Mouse (Mus musculus): ENCODE measurements around the gene Rnf133. TPM values are rescaled to one million over a fixed set of nuclear protein-coding genes. Genes with fewer than 3 reads are reported as not detected.
A peak's percentile ranks its signal among the peaks of the same experiment; 100 is the strongest.

Gene Rnf133
- not detected in 2 replicates for polyA plus RNA-seq (2014; fragmentation: Nextera tagmentation; extraction: Ambion mirVana)

- Histone ChIP-seq H3K9me3 (ENCODE audit: control insufficient read depth, low read length) (no peaks in the 10 kb centered on the region), H3K4me2 (ENCODE audit: low read depth, low read length) (no peak within 1 kb of the TSS), H3K27ac (replicated peaks; ENCODE audit: low read depth, low read length) (no peak within 1 kb of the TSS), H3K36me3 (ENCODE audit: control insufficient read depth, insufficient read depth, low read length) (no peaks in the 10 kb centered on the region), H3K27me3 (replicated peaks; ENCODE audit: control insufficient read depth, insufficient read depth, low read length) (no peaks in the 10 kb centered on the region), H3K9ac (ENCODE audit: low read depth, low read length) (no peak within 1 kb of the TSS), H3K4me1 (ENCODE audit: control insufficient read depth, insufficient read depth, low read length) (no peaks in the 10 kb centered on the region), H3K4me3 (ENCODE audit: low read depth, low read length) (no peak within 1 kb of the TSS)
- ATAC-seq (ENCODE audit: low read depth): no peak
- 90% methylated on average over 2 of the region's 2 CpGs for WGBS
- DNase-seq (ENCODE audit: low spot score): no peak
Measured at GRCm38 (mm10) chr6:23650205-23650604, at the start of gene Rnf133. Rnf133 (minus strand) TSS chr6:23650305.

GRCm38 (mm10) chr6:23678172-23678571, 28.1 kb upstream of the Rnf133 start:
- H3K36me3 ChIP-seq (ENCODE audit: control insufficient read depth, insufficient read depth, low read length): no peaks in the 10 kb centered on the region
- H3K9me3 ChIP-seq (ENCODE audit: control insufficient read depth, low read length): no peaks in the 10 kb centered on the region
- 65% methylated on average over 1 of the region's 1 CpGs for WGBS
- H3K9ac ChIP-seq (ENCODE audit: low read depth, low read length): no peak overlapping the region
- no peak for DNase-seq (ENCODE audit: low spot score)
- no peaks in the 10 kb centered on the region for H3K27me3 ChIP-seq (replicated peaks; ENCODE audit: control insufficient read depth, insufficient read depth, low read length)
- H3K27ac ChIP-seq (replicated peaks; ENCODE audit: low read depth, low read length): no peak overlapping the region
- no peak for ATAC-seq (ENCODE audit: low read depth)
- H3K4me1 ChIP-seq (ENCODE audit: control insufficient read depth, insufficient read depth, low read length): no peaks in the 10 kb centered on the region
- H3K4me2 ChIP-seq (ENCODE audit: low read depth, low read length): no peak overlapping the region
- no peak overlapping the region for H3K4me3 ChIP-seq (ENCODE audit: low read depth, low read length)

- Histone ChIP-seq H3K36me3 (ENCODE audit: control insufficient read depth, insufficient read depth, low read length) (no peaks in the 10 kb centered on the region), H3K4me2 (ENCODE audit: low read depth, low read length) (no peak within 1 kb of the TSS), H3K27ac (replicated peaks; ENCODE audit: low read depth, low read length) (no peak within 1 kb of the TSS), H3K9me3 (ENCODE audit: control insufficient read depth, low read length) (no peaks in the 10 kb centered on the region), H3K27me3 (replicated peaks; ENCODE audit: control insufficient read depth, insufficient read depth, low read length) (no peaks in the 10 kb centered on the region), H3K9ac (ENCODE audit: low read depth, low read length) (no peak within 1 kb of the TSS), H3K4me3 (ENCODE audit: low read depth, low read length) (no peak within 1 kb of the TSS), H3K4me1 (ENCODE audit: control insufficient read depth, insufficient read depth, low read length) (no peaks in the 10 kb centered on the region)
- DNase-seq (ENCODE audit: low spot score) (no peak), ATAC-seq (ENCODE audit: low read depth) (no peak)
- WGBS: 85% methylated on average over 2 of the region's 2 CpGs
Measured at GRCm38 (mm10) chr6:23655036-23655435, 4.9 kb upstream of the Rnf133 start, which contains the start of gene Rnf148. Rnf148 (minus strand) TSS chr6:23655136.

GRCm38 (mm10) chr6:23648732-23649131, 1.4 kb downstream of the Rnf133 start:
- H3K4me1 ChIP-seq (ENCODE audit: control insufficient read depth, insufficient read depth, low read length): no peaks in the 10 kb centered on the region
- no peaks in the 10 kb centered on the region for H3K27me3 ChIP-seq (replicated peaks; ENCODE audit: control insufficient read depth, insufficient read depth, low read length)
- ATAC-seq (ENCODE audit: low read depth): no peak
- DNase-seq (ENCODE audit: low spot score): peak; percentile 15
- no peaks in the 10 kb centered on the region for H3K36me3 ChIP-seq (ENCODE audit: control insufficient read depth, insufficient read depth, low read length)
- H3K9ac ChIP-seq (ENCODE audit: low read depth, low read length): no peak overlapping the region
- H3K27ac ChIP-seq (replicated peaks; ENCODE audit: low read depth, low read length): no peak overlapping the region
- H3K9me3 ChIP-seq (ENCODE audit: control insufficient read depth, low read length): no peaks in the 10 kb centered on the region
- H3K4me2 ChIP-seq (ENCODE audit: low read depth, low read length): no peak overlapping the region
- no peak overlapping the region for H3K4me3 ChIP-seq (ENCODE audit: low read depth, low read length)
- WGBS: 80% methylated on average over 8 of the region's 8 CpGs

GRCm38 (mm10) chr6:23647627-23648247, 2.4 kb downstream of the Rnf133 start:
- Histone ChIP-seq H3K27me3 (replicated peaks; ENCODE audit: control insufficient read depth, insufficient read depth, low read length) (no peaks in the 10 kb centered on the region), H3K36me3 (ENCODE audit: control insufficient read depth, insufficient read depth, low read length) (no peaks in the 10 kb centered on the region), H3K4me1 (ENCODE audit: control insufficient read depth, insufficient read depth, low read length) (no peaks in the 10 kb centered on the region), H3K4me3 (ENCODE audit: low read depth, low read length) (no peak overlapping the region), H3K27ac (replicated peaks; ENCODE audit: low read depth, low read length) (no peak overlapping the region), H3K9me3 (ENCODE audit: control insufficient read depth, low read length) (no peaks in the 10 kb centered on the region), H3K9ac (ENCODE audit: low read depth, low read length) (no peak overlapping the region), H3K4me2 (ENCODE audit: low read depth, low read length) (no peak overlapping the region)
- ATAC-seq (ENCODE audit: low read depth) (no peak), DNase-seq (ENCODE audit: low spot score) (peak; percentile 43)
- 65% methylated on average over 7 of the region's 7 CpGs for WGBS

GRCm38 (mm10) chr6:23637081-23637480, 13.0 kb downstream of the Rnf133 start:
- 68% methylated on average over 3 of the region's 3 CpGs for WGBS
- Histone ChIP-seq H3K36me3 (ENCODE audit: control insufficient read depth, insufficient read depth, low read length) (no peaks in the 10 kb centered on the region), H3K4me1 (ENCODE audit: control insufficient read depth, insufficient read depth, low read length) (no peaks in the 10 kb centered on the region), H3K4me2 (ENCODE audit: low read depth, low read length) (no peak overlapping the region), H3K9ac (ENCODE audit: low read depth, low read length) (no peak overlapping the region), H3K27ac (replicated peaks; ENCODE audit: low read depth, low read length) (no peak overlapping the region), H3K9me3 (ENCODE audit: control insufficient read depth, low read length) (no peaks in the 10 kb centered on the region), H3K4me3 (ENCODE audit: low read depth, low read length) (no peak overlapping the region), H3K27me3 (replicated peaks; ENCODE audit: control insufficient read depth, insufficient read depth, low read length) (no peaks in the 10 kb centered on the region)
- no peak for DNase-seq (ENCODE audit: low spot score)
- no peak for ATAC-seq (ENCODE audit: low read depth)

GRCm38 (mm10) chr6:23635208-23635607, 14.9 kb downstream of the Rnf133 start:
- Histone ChIP-seq H3K9me3 (ENCODE audit: control insufficient read depth, low read length) (no peaks in the 10 kb centered on the region), H3K4me1 (ENCODE audit: control insufficient read depth, insufficient read depth, low read length) (no peaks in the 10 kb centered on the region), H3K4me3 (ENCODE audit: low read depth, low read length) (no peak overlapping the region), H3K27ac (replicated peaks; ENCODE audit: low read depth, low read length) (no peak overlapping the region), H3K27me3 (replicated peaks; ENCODE audit: control insufficient read depth, insufficient read depth, low read length) (no peaks in the 10 kb centered on the region), H3K36me3 (ENCODE audit: control insufficient read depth, insufficient read depth, low read length) (no peaks in the 10 kb centered on the region), H3K9ac (ENCODE audit: low read depth, low read length) (no peak overlapping the region), H3K4me2 (ENCODE audit: low read depth, low read length) (no peak overlapping the region)
- no peak for ATAC-seq (ENCODE audit: low read depth)
- 91% methylated on average over 3 of the region's 3 CpGs for WGBS
- DNase-seq (ENCODE audit: low spot score): no peak

- H3K4me2 ChIP-seq (ENCODE audit: low read depth, low read length): no peak overlapping the region
- H3K9me3 ChIP-seq (ENCODE audit: control insufficient read depth, low read length): no peaks in the 10 kb centered on the region
- H3K36me3 ChIP-seq (ENCODE audit: control insufficient read depth, insufficient read depth, low read length): no peaks in the 10 kb centered on the region
- ATAC-seq (ENCODE audit: low read depth): no peak
- WGBS: 79% methylated on average over 9 of the region's 9 CpGs
- H3K4me1 ChIP-seq (ENCODE audit: control insufficient read depth, insufficient read depth, low read length): no peaks in the 10 kb centered on the region
- no peak overlapping the region for H3K4me3 ChIP-seq (ENCODE audit: low read depth, low read length)
- no peak overlapping the region for H3K9ac ChIP-seq (ENCODE audit: low read depth, low read length)
- no peaks in the 10 kb centered on the region for H3K27me3 ChIP-seq (replicated peaks; ENCODE audit: control insufficient read depth, insufficient read depth, low read length)
- DNase-seq (ENCODE audit: low spot score): no peak
- H3K27ac ChIP-seq (replicated peaks; ENCODE audit: low read depth, low read length): no peak overlapping the region
Measured at GRCm38 (mm10) chr6:23634016-23634415, 16.1 kb downstream of the Rnf133 start.

GRCm38 (mm10) chr6:23630465-23630864, 19.6 kb downstream of the Rnf133 start:
- no peak overlapping the region for H3K9ac ChIP-seq (ENCODE audit: low read depth, low read length)
- H3K36me3 ChIP-seq (ENCODE audit: control insufficient read depth, insufficient read depth, low read length): no peaks in the 10 kb centered on the region
- no peak for ATAC-seq (ENCODE audit: low read depth)
- H3K4me1 ChIP-seq (ENCODE audit: control insufficient read depth, insufficient read depth, low read length): no peaks in the 10 kb centered on the region
- no peak overlapping the region for H3K27ac ChIP-seq (replicated peaks; ENCODE audit: low read depth, low read length)
- no peaks in the 10 kb centered on the region for H3K9me3 ChIP-seq (ENCODE audit: control insufficient read depth, low read length)
- DNase-seq (ENCODE audit: low spot score): no peak
- no peaks in the 10 kb centered on the region for H3K27me3 ChIP-seq (replicated peaks; ENCODE audit: control insufficient read depth, insufficient read depth, low read length)
- no peak overlapping the region for H3K4me2 ChIP-seq (ENCODE audit: low read depth, low read length)
- WGBS: 44% methylated on average over 4 of the region's 4 CpGs
- no peak overlapping the region for H3K4me3 ChIP-seq (ENCODE audit: low read depth, low read length)

Measured in embryonic facial prominence, embryonic 14.5 days (tissue).